Mouse (Mus musculus): ENCODE measurements at regions not wholly inside any gene's neighbourhood (a gene's known extent, or its start where the extent isn't known, plus 50 kb on each side); places are given as distances from the start of the nearest gene placed in this dataset.
A peak's percentile ranks its signal among the peaks of the same experiment; 100 is the strongest.

DNA sequence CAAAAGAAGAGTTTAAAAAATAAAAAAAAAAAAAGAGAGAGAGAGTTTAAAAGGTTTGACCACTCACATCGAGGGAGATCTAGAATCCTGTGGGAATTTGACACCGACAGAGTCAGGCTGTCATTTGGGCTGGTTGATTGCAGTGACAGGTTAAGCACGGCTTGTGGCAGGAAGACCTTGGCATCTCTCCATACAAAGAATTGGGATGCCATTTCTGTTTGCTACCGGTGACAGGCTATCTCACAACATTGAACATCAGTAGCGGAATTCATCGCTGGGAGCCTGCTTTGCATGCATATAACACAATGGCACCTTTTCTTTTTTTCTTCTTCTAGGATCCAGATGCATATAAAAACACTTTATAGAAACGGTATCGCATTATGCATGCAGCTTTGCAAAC lies 53.7 kb upstream of the Gm26657 start:
- no peaks in the 10 kb centered on the region for H3K9me3 ChIP-seq (ENCODE audit: control insufficient read depth, low read length)
- H3K9ac ChIP-seq (ENCODE audit: low read depth, low read length, severe bottlenecking): no peak overlapping the region
- no peak overlapping the region for H3K27ac ChIP-seq (replicated peaks; ENCODE audit: low read depth, low read length)
- no peak for TF ChIP-seq POLR2A (IDR thresholded peaks at IDR 0.05; ENCODE audit: borderline replicate concordance, extremely low read depth, insufficient read depth, insufficient read length)
- 61% methylated on average over 8 of the region's 8 CpGs for WGBS
- ATAC-seq (ENCODE audit: low FRiP score, low read depth): no peak
- DNase-seq (ENCODE audit: low spot score): no peak
- H3K4me3 ChIP-seq (replicated peaks; ENCODE audit: low read length): no peak overlapping the region
- H3K36me3 ChIP-seq (ENCODE audit: control insufficient read depth, insufficient read depth, low read length): no peaks in the 10 kb centered on the region
- no peak overlapping the region for H3K4me2 ChIP-seq (replicated peaks; ENCODE audit: low read depth, low read length, severe bottlenecking)
- no peaks in the 10 kb centered on the region for H3K27me3 ChIP-seq (ENCODE audit: control insufficient read depth, insufficient read depth, low read length)
- 0 out of 2 replicates have a peak, but pooled peaks cover 3% of the 10 kb centered on the region for H3K4me1 ChIP-seq (ENCODE audit: control insufficient read depth, insufficient read depth, low read length)

DNA sequence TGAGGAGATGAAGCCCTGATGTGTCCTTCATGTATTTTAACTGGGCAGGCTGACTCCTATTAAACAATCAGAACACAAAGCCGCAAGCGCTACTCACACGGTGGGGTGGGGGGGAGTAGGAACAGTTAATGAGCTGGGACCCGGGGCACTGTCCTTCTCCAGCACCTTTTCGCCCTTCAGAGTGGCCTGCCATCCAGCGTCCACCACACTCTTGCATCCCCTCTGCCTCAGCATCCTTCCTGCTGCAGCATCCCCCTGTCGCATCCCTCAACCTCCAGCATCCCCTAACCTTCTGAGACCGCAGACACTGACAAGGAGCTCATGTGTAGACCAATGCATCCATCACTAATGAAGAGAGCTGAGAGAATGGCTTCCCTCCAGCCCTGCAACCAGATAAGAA lies 54.2 kb upstream of the Gm26657 start:
- TF ChIP-seq POLR2A (IDR thresholded peaks at IDR 0.05; ENCODE audit: borderline replicate concordance, extremely low read depth, insufficient read depth, insufficient read length): no peak
- Histone ChIP-seq H3K36me3 (ENCODE audit: control insufficient read depth, insufficient read depth, low read length) (no peaks in the 10 kb centered on the region), H3K4me3 (replicated peaks; ENCODE audit: low read length) (no peak overlapping the region), H3K9me3 (ENCODE audit: control insufficient read depth, low read length) (no peaks in the 10 kb centered on the region), H3K27me3 (ENCODE audit: control insufficient read depth, insufficient read depth, low read length) (no peaks in the 10 kb centered on the region), H3K27ac (replicated peaks; ENCODE audit: low read depth, low read length) (no peak overlapping the region), H3K4me1 (ENCODE audit: control insufficient read depth, insufficient read depth, low read length) (0 out of 2 replicates have a peak, but pooled peaks cover 3% of the 10 kb centered on the region), H3K9ac (ENCODE audit: low read depth, low read length, severe bottlenecking) (no peak overlapping the region), H3K4me2 (replicated peaks; ENCODE audit: low read depth, low read length, severe bottlenecking) (no peak overlapping the region)
- no peak for DNase-seq (ENCODE audit: low spot score)
- ATAC-seq (ENCODE audit: low FRiP score, low read depth): no peak
- 54% methylated on average over 8 of the region's 8 CpGs for WGBS

DNA sequence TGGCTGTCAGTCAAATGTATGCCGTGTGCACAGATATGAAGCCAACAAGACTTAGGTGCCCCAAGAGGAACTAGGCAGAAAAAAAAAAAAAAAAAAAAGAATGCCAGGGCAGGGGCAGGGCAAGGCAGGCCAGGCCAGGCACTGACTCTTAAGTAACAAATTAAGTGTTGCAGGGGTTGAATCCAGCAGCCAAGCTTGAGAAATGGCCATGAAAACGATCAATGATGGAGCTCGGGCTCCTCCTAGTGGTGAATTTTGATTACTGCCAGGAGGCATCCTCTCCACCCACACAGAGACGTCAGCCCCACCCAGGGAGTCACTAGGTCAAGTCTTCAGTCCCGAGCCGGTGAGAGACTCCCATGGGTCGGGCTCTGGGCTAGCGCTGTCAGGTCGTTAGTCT lies 54.7 kb upstream of the Gm26657 start:
- H3K4me1 ChIP-seq (ENCODE audit: control insufficient read depth, insufficient read depth, low read length): 0 out of 2 replicates have a peak, but pooled peaks cover 3% of the 10 kb centered on the region
- H3K27me3 ChIP-seq (ENCODE audit: control insufficient read depth, insufficient read depth, low read length): no peaks in the 10 kb centered on the region
- TF ChIP-seq POLR2A (IDR thresholded peaks at IDR 0.05; ENCODE audit: borderline replicate concordance, extremely low read depth, insufficient read depth, insufficient read length): no peak
- WGBS: 6% methylated on average over 9 of the region's 9 CpGs
- H3K9ac ChIP-seq (ENCODE audit: low read depth, low read length, severe bottlenecking): no peak overlapping the region
- peak; percentile 89 for DNase-seq (ENCODE audit: low spot score)
- no peak overlapping the region for H3K4me3 ChIP-seq (replicated peaks; ENCODE audit: low read length)
- peak; percentile 70 for ATAC-seq (ENCODE audit: low FRiP score, low read depth)
- H3K4me2 ChIP-seq (replicated peaks; ENCODE audit: low read depth, low read length, severe bottlenecking): 0 out of 2 replicates have a peak overlapping the region, but pooled peaks have one; percentile 15
- H3K27ac ChIP-seq (replicated peaks; ENCODE audit: low read depth, low read length): no peak overlapping the region
- no peaks in the 10 kb centered on the region for H3K36me3 ChIP-seq (ENCODE audit: control insufficient read depth, insufficient read depth, low read length)
- H3K9me3 ChIP-seq (ENCODE audit: control insufficient read depth, low read length): no peaks in the 10 kb centered on the region

DNA sequence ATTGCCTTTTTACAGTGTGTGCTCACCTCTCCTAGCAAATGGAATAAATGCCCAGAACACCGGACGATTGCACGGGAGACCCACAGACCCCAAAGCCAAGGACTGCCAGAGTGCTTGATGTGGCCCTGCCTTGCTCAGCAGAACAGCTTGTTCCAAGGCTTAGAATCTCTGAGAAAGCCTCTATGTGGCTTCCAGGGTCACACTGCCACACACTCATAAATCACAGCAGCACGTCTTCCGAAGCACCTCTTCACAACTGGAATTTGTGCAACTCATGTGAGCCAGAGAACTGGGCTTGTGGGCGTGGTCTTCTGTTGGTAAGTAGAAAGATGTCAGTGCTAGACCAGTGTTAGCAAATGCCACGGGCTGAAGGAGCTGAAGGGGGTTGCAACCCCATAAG lies 55.8 kb upstream of the Gm26657 start:
- 0 out of 2 replicates have a peak, but pooled peaks cover 3% of the 10 kb centered on the region for H3K4me1 ChIP-seq (ENCODE audit: control insufficient read depth, insufficient read depth, low read length)
- no peak overlapping the region for H3K9ac ChIP-seq (ENCODE audit: low read depth, low read length, severe bottlenecking)
- H3K27me3 ChIP-seq (ENCODE audit: control insufficient read depth, insufficient read depth, low read length): no peaks in the 10 kb centered on the region
- no peak overlapping the region for H3K4me2 ChIP-seq (replicated peaks; ENCODE audit: low read depth, low read length, severe bottlenecking)
- H3K9me3 ChIP-seq (ENCODE audit: control insufficient read depth, low read length): no peaks in the 10 kb centered on the region
- TF ChIP-seq POLR2A (IDR thresholded peaks at IDR 0.05; ENCODE audit: borderline replicate concordance, extremely low read depth, insufficient read depth, insufficient read length): no peak
- DNase-seq (ENCODE audit: low spot score): no peak
- no peak for ATAC-seq (ENCODE audit: low FRiP score, low read depth)
- no peaks in the 10 kb centered on the region for H3K36me3 ChIP-seq (ENCODE audit: control insufficient read depth, insufficient read depth, low read length)
- no peak overlapping the region for H3K27ac ChIP-seq (replicated peaks; ENCODE audit: low read depth, low read length)
- 74% methylated on average over 7 of the region's 7 CpGs for WGBS
- no peak overlapping the region for H3K4me3 ChIP-seq (replicated peaks; ENCODE audit: low read length)

DNA sequence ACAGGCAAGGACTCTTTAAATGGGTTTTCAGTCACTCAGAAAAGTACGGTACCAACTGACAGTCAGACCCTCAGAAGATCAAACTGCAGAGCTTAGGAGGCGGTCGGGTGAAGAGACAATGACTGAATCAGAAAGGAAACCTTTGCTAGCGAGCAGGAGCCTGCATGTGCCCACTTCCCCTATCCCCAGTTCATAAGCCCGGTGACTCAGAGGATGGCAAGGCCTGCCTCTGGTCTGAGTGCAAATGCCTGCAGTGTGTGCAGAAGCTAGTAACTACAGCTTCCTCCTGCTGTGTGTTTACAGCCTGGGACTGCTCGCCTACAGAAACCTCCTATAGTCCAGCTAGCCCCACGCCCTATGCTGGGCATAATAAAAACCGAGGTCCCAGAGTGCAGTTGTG lies 58.7 kb upstream of the Gm26657 start:
- DNase-seq (ENCODE audit: low spot score): no peak
- ATAC-seq (ENCODE audit: low FRiP score, low read depth): no peak
- Histone ChIP-seq H3K27ac (replicated peaks; ENCODE audit: low read depth, low read length) (no peak overlapping the region), H3K27me3 (ENCODE audit: control insufficient read depth, insufficient read depth, low read length) (no peaks in the 10 kb centered on the region), H3K4me2 (replicated peaks; ENCODE audit: low read depth, low read length, severe bottlenecking) (no peak overlapping the region), H3K9ac (ENCODE audit: low read depth, low read length, severe bottlenecking) (no peak overlapping the region), H3K4me3 (replicated peaks; ENCODE audit: low read length) (no peak overlapping the region), H3K9me3 (ENCODE audit: control insufficient read depth, low read length) (no peaks in the 10 kb centered on the region), H3K36me3 (ENCODE audit: control insufficient read depth, insufficient read depth, low read length) (no peaks in the 10 kb centered on the region), H3K4me1 (ENCODE audit: control insufficient read depth, insufficient read depth, low read length) (0 out of 2 replicates have a peak, but pooled peaks cover 3% of the 10 kb centered on the region)
- TF ChIP-seq POLR2A (IDR thresholded peaks at IDR 0.05; ENCODE audit: borderline replicate concordance, extremely low read depth, insufficient read depth, insufficient read length): no peak
- 46% methylated on average over 8 of the region's 8 CpGs for WGBS

DNA sequence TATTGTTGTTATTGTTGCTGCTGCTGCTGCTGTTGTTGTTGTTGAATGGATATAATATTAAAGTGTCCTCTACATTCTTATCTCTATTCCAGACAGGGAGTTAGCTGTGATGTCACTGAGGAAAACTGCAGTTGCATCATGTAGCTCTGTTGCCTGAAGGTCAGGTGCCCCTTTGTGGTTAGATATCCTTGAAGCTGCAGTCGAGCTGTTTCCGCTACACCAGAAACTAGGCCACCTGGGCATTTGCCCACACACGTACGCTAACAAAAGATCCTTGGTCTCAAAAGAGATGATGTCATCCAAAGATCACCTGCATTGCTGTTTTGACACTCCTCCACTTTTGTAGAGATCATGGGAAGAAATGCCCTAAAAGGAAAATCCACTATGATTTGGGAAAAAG lies 66.0 kb upstream of the Gm26657 start:
- no peaks in the 10 kb centered on the region for H3K36me3 ChIP-seq (ENCODE audit: control insufficient read depth, insufficient read depth, low read length)
- H3K27ac ChIP-seq (replicated peaks; ENCODE audit: low read depth, low read length): no peak overlapping the region
- H3K4me3 ChIP-seq (replicated peaks; ENCODE audit: low read length): no peak overlapping the region
- ATAC-seq (ENCODE audit: low FRiP score, low read depth): no peak
- H3K4me1 ChIP-seq (ENCODE audit: control insufficient read depth, insufficient read depth, low read length): no peaks in the 10 kb centered on the region
- peaks cover 3% of the 10 kb centered on the region; the same call in 1 of the 2 replicates for H3K9me3 ChIP-seq (ENCODE audit: control insufficient read depth, low read length)
- DNase-seq (ENCODE audit: low spot score): no peak
- H3K27me3 ChIP-seq (ENCODE audit: control insufficient read depth, insufficient read depth, low read length): no peaks in the 10 kb centered on the region
- H3K4me2 ChIP-seq (replicated peaks; ENCODE audit: low read depth, low read length, severe bottlenecking): no peak overlapping the region
- WGBS: 71% methylated on average over 4 of the region's 4 CpGs
- TF ChIP-seq POLR2A (IDR thresholded peaks at IDR 0.05; ENCODE audit: borderline replicate concordance, extremely low read depth, insufficient read depth, insufficient read length): no peak
- no peak overlapping the region for H3K9ac ChIP-seq (ENCODE audit: low read depth, low read length, severe bottlenecking)

Data from limb, embryonic 14.5 days (tissue).